Mouse (Mus musculus): ENCODE measurements at regions not wholly inside any gene's neighbourhood (a gene's known extent, or its start where the extent isn't known, plus 50 kb on each side); places are given as distances from the start of the nearest gene placed in this dataset.

DNA sequence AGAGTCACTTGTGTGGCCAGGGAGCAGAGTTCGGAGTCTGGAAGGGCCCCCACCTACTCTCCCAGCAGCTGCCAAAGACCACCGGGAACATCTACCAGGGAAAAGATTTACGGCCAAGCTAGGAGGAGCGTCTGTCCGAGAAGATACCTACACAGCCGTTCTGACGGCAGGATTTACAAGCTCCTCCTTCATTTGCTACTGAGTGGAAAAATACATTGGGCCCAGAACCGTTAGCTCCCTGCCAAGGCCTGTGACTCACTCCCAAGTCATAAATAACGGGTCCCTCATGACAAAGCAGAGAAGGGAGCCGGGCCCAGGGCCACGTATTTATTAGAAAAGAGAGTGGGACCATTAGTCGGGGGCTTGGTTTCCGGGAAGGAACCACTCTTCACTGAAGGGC lies 258.3 kb downstream of the Dysf start:
- DNase-seq (ENCODE audit: low read depth, low spot score), result no peak

DNA sequence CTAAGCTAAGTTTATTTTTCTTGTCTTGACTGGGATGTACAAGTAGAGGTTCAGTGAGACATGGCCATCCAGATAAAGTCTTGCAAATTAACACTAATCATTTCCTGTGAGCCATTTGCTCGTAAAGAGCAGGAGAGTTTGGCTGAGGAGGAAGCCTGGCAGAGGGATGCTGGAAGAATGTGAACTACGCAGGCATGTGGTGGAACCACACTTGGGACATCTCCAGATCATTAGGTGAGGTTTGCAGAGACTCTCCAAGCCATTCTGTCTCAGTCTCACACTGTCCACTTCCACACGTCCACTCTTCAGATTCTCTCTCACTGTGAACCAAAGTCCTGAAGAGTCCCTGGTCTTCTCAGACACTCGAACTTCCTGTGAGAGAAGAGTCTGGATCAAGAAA lies 256.3 kb downstream of the Dysf start:
- DNase-seq (ENCODE audit: low read depth, low spot score), result no peak

DNA sequence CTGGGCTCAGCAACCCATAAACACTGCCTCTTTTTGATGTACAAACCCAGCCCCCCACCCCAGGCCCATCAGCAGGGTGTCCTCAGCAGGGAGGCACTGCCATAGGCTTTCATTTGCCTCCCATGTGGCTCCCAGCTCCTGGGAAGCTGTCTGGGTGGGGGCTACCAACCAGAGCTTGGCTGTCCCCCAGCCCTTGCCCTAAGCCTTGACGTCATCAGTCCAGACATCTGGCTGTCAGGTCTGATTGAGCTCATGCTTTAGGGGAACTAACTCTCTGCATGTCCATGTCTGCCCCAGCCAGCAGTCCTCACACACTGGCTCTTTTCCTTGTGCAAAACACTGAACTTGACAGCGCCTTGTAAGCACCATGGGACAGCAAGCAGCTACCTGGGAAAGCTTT lies 255.3 kb downstream of the Dysf start:
- DNase-seq (ENCODE audit: low read depth, low spot score), result no peak

DNA sequence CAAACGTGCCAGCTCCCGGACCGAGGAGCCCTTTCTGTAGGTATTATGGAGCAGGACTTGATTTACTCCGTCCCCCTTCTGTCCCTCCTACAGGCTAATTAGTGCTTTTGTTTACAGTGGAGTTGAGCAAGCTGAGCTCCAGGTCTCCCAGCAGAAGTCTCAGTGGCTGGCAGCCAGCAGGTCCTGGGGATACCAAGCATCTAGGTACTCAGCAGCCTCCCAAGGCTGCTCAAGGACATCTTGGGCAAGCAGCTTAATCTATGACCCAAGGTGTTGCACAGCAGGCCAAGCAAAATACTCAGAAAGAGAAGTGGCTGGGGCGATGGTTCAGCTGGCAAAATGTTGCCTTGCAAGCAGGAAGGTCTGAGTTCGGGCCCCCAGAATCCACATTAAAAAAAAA lies 254.4 kb downstream of the Dysf start:
- DNase-seq (ENCODE audit: low read depth, low spot score), result no peak

DNA sequence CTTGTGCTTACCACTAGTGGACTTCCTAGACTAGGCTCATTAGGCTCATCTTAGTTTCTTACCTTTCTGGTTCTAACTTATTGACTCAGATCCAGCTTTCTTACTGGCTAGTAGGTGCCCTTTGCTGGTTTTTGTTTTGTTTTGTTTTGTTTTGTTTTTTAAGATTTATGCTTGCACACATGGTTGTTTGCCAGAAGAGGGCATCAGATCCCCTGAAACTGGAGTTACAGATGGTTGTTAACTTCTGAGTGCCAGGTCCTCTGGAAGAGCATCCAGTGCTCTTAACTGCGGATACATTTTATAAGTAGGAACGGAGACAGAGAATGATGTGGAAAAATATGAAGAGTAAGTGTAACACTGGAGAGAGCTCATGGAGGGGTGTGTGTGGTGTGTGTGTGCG lies 253.1 kb downstream of the Dysf start:
- DNase-seq (ENCODE audit: low read depth, low spot score), result no peak

All from CD4-positive helper T cell, adult 2 months (primary cell).